Mouse (Mus musculus) liver, postnatal 0 days (tissue): ENCODE results near the gene Anp32a.

Source experiments
- CTCF ChIP-seq: sonication (generic); IDR thresholded peaks from 2 replicates; pipeline ENCODE4 v1.5.1; 2016; ENCODE audit warnings: antibody characterized with exemption, low read depth
- EP300 ChIP-seq: IDR thresholded peaks from 2 replicates; pipeline ENCODE4 v1.6.1; 2016; ENCODE audit warnings: antibody characterized with exemption, low read depth, mild to moderate bottlenecking

DNA sequence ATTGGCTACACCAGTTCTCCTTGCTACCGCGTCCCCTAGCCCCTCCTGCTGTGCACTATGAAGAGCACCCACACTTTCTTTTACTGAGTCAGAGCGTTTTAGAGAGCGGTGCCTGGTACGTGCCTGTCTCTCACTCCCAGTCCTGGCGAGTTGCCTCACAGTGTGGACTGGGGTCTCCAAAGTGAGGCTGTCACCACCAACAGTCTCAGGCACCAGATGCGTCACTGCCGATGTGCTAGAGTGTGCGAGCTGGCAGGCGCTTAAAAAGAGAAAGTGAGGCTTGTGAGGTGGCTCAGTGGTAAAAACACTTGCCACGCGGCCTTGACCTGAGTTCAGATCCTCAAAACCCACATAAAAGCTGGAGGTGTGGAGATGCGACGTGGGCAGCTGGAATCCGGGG lies 8.2 kb downstream of the Anp32a start:
- TF ChIP-seq CTCF = no peak
- TF ChIP-seq EP300 = no peak
